Mouse (Mus musculus): ENCODE data around the gene Il12rb1.

The Il12rb1 gene

GRCm38 (mm10) chr8:70856028-70856427, 47.8 kb downstream of the Il12rb1 start:
- DNase-seq: no peak

GRCm38 (mm10) chr8:70856541-70857197, 48.4 kb downstream of the Il12rb1 start:
- DNase-seq: peak; percentile 84

- DNase-seq: no peak
Observed at GRCm38 (mm10) chr8:70857516-70857915, 49.3 kb downstream of the Il12rb1 start.

GRCm38 (mm10) chr8:70862824-70863641, 54.8 kb downstream of the Il12rb1 start, which contains the start of gene Kcnn1:
Kcnn1 (minus strand) TSS chr8:70863258.
- peak; percentile 4 for DNase-seq

- peak; percentile 34 for DNase-seq
Observed at GRCm38 (mm10) chr8:70863956-70864711, 55.9 kb downstream of the Il12rb1 start.

- peak; percentile 8 for DNase-seq
Observed at GRCm38 (mm10) chr8:70864712-70865221, 56.5 kb downstream of the Il12rb1 start.

GRCm38 (mm10) chr8:70865350-70866000, 57.2 kb downstream of the Il12rb1 start:
- DNase-seq: peak; percentile 98

GRCm38 (mm10) chr8:70866001-70866520, 57.8 kb downstream of the Il12rb1 start:
- DNase-seq: peak; percentile 32

- no peak for DNase-seq
Observed at GRCm38 (mm10) chr8:70866566-70866965, 58.3 kb downstream of the Il12rb1 start.

- peak; percentile 89 for DNase-seq
Observed at GRCm38 (mm10) chr8:70868559-70869198, 60.4 kb downstream of the Il12rb1 start.

GRCm38 (mm10) chr8:70869199-70869571, 60.9 kb downstream of the Il12rb1 start:
- DNase-seq: no peak

- peak; percentile 81 for DNase-seq
Observed at GRCm38 (mm10) chr8:70869601-70870041, 61.4 kb downstream of the Il12rb1 start.
